Mouse (Mus musculus) heart, postnatal 36 days (tissue): ENCODE data around the gene Aven. TPM values are rescaled to one million over a fixed set of nuclear protein-coding genes. Genes with fewer than 3 reads are reported as not detected.
"Not testable (repeated sequence)": the region's sequence is repeated elsewhere in the genome, so short reads cannot be mapped to it uniquely, and the experiment has no call there.

ENCODE experiments used
- DNase-seq, 2 experiments: peaks; one replicate each; pipeline ENCODE4 v3.0.0; 2021 to 2022
- intact Hi-C: fragments of 180-260 bp; cut with DNase I; formaldehyde crosslinking; loops from one replicate; pipeline ENCODE4 v1.15.1; 2025
- total RNA-seq, 2 experiments: library from RNA; stranded (reverse); gene quantifications; 2 replicates each; pipeline ENCODE4 v1.2.3; 2021

Gene Aven
- total RNA-seq = 10 to 100 TPM; 16.5 to 20.6 TPM

DNA sequence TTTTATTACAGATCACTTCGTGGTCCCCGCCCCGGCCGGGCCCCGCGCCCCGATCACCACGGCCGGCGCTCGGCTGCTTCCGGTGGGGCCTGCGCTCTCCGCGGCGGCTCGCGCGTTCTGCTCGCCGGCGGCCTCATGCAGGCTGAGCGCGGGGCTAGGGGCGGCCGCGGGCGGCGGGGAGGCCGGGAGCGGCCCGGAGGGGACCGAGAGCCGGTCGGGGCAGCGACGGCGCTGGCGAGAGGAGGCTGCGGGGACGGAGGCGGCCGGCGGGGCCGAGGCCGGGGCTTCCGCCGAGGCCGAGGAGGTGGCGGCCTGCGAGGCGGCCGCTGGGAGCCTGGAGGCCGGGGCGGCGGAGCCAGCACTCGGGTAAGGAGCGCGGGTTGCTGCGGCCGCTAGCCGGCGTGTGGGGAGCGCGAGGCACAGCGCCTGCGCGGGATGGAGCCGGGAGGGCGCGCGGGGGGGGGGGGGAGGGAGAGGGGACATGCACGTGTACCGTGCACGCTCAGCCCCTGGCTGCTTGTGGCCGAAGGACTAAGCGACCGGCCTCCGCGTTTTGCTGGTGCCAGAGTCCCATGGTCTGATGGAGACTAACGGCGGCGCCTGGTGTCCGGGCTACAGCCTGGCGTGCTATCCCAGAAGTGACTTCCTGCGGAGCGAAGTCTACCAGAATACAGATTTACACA, at the start of gene Aven:
Aven (plus strand) TSS at position 109 of the 683 bp plus-strand sequence.
- peak; percentile 86 to 94 for DNase-seq
- intact Hi-C loops = no loop called here

DNA sequence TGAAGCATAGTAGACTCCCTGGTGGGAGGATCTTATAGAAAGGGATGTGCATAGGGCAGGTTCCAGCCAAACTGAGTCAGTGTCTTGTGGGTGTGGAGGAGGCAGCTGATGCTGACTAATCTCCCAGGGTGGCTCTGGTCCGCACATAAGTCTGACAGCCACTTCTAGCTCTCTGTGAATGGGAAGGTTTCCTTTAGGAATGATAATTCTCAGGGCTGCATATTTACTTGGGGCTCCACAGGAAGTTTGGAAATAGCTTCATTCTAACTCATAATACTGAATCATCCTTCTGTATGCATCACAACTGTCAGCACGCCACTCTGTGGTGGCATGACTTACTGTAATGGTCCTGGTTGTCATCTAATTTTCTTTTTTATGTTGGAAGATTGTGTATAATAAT, 49.3 kb upstream of the Aven start:
- no peak for DNase-seq
- intact Hi-C loops = no loop called here

DNA sequence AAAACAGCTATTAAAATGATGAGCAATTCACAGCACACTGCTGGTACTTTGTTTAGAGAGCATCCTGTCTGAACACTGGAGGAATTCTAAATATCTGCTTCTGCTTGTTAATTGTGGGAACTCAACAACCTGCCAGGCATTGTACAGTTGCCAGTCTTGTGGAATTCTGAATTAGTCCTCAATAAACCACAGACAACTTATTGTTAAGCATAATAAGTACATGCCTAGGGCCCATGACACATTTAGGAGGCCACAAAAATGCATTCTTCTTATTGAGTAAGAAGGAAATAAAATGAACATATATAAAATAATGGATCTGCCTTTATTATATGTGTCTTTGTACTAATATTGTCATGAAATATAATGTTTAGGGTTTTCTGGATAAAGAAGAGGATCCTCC, 47.3 kb upstream of the Aven start:
- intact Hi-C loops = loop anchor here (5.0 kb wide), 1 partner anchor 37 kb away; the partner anchor contains the start of gene Chrm5
- DNase-seq = no peak

DNA sequence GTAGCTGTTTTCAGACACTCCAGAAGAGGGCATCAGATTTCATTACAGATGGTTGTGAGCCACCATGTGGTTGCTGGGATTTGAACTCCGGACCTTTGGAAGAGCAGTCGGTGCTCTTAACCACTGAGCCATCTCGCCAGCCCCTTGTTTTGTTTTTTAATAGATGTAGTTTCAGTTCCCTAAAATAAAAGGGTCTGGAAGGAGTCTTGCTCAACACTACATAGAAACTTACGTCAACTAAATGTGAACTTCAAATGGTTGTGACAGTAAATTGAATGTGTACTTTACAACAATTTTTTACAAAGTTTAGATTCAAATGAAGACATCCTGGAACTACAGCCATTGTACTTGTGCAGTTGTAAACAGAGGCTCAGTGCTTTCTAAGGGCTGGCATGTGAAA, 44.7 kb upstream of the Aven start:
- intact Hi-C loops = loop anchor here (5.0 kb wide), 1 partner anchor 34 kb away; the partner anchor contains the start of gene Chrm5
- not testable (repeated sequence) for DNase-seq

DNA sequence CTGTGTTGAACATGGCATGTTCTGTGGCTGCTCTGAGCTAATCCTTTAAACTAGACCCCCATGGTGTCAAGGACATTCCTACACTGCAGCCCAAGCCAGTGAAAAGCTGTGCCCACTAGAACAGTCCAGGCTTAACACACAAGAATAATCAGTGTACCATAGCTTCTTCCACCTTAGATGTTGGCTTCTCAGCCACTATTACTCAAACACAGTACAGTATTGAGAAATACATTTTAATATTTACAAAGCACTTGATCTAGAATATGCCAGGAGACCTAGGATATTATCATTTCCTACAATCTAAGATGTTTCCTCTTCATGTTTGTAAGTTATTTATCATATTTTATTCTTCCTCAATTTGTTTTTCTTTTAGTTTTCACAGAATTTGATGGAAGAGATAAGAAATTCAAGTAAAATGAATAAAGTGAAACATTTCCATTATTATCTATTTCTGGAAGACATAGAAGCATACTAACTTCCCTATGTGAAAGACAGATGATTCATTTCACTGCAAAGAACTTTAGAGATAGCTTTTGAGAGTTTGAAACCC, 44.2 kb upstream of the Aven start:
- intact Hi-C loops = loop anchor here (1.0 to 5.0 kb wide), 2 partner anchors 34 to 70 kb away; partner anchors contain the start of gene Chrm5

DNA sequence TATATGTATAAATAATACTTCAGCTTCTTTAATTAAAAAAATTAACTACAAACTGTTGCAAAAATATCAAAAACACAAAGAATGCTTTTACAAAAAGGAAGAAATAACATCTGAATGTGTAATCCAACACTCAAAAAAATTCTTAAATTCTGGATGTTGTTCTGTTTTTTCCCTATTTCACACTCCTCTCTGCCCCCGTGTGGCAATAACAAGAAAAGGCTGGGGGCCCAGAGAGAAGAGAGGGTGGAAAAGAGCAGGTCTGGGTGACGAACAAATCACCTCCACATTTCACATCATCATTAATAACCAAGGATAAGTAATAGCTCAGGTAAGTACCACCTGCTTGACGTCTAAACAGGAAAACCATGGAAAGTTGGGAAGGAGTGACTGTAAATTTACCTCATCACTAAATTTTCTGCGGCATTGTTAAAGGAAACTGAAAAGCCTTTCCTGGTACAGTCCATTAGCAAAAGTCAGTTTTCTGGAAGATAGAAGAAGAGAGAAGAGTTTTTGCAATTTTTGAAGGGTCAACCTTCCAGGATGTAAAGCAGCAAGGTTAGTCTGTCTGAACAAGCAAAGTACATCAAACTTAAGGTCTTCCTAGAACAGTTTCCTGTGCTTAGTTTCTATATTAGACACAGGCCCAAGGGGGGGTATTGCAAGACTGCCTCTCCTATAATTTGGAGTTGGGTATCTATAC, 43.0 kb upstream of the Aven start:
- peak in 1 of 2 experiments; percentile 16 for DNase-seq
- intact Hi-C loops = loop anchor here (1.0 to 5.0 kb wide), 2 partner anchors 33 to 71 kb away; partner anchors contain the start of gene Chrm5

More for the DNA sequence above, 44.2 kb upstream of the Aven start:
- no peak for DNase-seq

DNA sequence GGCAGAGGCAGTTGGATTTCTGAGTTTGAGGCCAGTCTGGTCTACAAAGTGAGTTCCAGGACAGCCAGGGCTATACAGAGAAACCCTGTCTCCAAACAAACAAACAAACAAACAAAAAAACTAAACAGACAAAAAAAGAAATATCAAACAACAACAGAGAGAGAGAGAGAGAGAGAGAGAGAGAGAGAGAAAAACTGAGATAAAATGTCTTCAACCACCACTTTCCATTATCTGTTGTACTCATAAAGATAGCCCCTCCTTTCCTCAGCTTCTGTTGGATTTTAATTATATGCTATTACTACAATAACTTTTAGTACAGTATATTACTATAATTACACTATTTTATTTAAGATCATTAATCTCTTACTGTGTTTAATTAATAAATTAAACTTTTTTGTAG, 40.3 kb upstream of the Aven start:
- intact Hi-C loops, DNase-seq: not testable (repeated sequence)

DNA sequence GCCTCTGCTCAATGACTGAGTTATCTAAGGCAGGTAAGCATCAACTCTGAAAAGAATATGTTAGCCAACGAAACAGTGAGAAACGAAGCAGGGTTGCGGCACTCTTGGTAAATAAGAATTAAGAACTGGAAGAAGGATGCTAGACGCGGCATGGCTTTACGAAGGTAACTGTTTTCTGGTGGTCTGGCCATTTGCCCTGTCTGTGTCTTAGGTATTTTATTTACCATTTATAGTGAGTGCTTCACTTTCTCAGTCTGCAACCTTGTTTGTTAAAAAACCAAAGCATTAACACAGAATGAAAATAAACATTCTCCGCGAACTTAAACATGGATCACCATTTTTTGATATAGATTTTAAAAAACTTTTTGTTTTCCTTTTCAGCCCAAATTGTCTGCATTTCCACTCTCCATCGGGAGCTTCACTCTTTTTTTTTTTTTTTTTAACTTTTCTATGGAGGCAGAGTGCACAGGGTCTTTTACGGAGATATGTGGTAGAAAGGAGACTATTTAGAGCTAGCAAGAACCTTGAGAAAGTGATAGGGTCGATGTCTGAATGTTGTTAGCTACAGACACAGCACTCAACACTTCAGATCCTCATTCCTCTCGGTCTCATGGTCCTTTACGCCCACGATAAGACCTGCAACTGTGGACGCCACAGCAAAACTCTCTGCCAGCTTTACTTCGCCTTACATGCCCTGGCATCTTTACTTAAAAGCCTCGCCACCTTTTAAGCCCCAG, 38.5 kb upstream of the Aven start:
- intact Hi-C loops = loop anchor here (2.0 kb wide), 4 partner anchors 37 to 191 kb away; partner anchors contain the start of genes Emc4 and Katnbl1
- no peak for DNase-seq

DNA sequence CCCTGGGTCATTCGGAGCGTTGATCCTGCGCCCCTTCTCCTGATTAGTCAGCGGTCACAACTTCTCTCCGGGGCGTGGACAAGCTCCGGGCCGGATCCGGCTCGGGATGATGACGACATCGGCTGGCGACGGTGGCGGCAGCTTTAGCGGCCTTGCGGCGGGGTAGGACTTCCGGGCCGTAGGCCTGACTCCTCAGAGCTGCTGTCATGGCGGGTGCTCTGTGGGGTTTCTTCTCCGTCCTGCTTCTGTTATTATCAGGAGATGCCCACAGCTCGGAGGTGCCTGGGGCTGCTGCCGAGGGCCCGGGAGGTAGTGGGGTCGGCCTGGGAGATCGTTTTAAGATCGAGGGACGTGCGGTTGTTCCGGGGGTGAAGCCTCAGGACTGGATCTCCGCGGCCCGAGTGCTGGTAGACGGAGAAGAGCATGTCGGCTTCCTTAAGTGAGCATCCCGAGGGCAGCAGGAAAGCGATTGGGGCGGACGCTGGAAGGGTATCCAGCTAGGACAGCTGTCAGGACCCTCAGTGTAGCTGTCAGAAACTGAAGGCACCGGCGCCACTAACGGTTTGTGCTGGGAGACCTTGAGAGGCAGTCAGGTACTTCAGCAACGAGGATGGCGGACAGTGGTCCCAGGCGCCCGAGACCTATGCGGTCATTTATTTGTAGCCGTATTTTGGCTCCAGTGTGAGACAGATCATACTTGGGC, 37.8 kb upstream of the Aven start, which contains the start of gene Emc7:
Emc7 (plus strand) TSS at position 136 of the 703 bp plus-strand sequence.
- DNase-seq = peak; percentile 98 to 99

DNA sequence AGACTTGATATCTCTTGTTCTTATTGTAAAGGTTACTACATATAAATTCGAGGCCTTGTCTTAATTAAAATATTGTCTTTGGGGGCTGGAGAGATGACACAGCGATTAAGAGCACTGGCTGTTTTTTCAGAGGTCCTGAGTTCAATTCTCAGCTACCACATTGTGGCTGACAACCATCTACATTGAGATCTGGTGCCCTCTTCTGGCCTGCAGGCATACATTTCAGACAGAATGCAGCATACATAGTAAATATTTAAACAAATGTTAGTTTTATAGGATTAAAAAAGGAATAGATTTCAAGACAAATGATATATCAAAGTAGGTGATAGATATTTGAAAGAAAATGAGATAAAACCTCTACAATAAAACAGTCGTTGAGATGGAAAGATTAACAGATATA, 32.2 kb upstream of the Aven start:
- no peak for DNase-seq
- intact Hi-C loops = no loop called here

More for the DNA sequence above, 37.8 kb upstream of the Aven start, which contains the start of gene Emc7:
- intact Hi-C loops = loop anchor here (2.0 kb wide), 4 partner anchors 36 to 192 kb away; partner anchors contain the start of genes Emc4 and Katnbl1

DNA sequence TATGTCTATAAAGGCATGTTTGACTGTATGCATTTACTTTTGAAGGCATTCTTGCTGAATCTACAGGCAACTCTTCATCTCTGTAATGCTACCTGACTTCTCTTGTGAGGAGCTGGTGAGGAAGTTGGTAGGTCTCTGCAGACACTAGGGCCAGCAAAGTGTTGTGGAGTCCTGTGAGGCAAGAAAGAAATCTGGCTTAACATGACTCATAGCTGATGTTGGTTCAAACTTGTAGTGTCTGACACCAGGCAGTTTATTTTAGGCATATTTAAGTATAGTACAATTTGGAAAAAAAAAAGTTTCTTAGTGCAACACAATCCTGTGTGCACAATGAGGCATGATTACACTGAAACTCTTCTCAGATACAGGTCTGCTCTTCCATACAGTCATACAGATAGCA, 23.2 kb upstream of the Aven start:
- intact Hi-C loops = no loop called here
- DNase-seq = no peak

DNA sequence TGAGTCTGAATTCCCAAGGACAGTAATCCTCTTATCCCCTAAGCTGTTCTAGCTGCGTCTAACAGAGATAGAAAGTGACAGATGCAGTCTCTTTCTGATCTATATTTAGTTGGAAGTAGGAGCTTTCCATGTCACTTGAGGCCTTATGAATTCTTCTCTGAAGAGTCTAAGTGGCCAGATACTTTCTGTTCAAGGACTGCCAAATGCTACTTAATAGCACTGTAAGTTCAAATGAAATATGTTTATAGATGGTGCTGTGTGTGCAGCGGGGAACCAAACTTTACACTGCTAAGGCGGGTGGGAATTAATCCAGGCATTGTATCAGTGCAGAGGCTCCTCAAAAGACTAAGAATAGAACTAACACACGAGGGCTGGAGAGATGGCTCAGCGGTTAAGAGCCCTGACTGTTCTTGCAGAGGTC, 21.8 kb upstream of the Aven start:
- no peak for DNase-seq
- intact Hi-C loops = no loop called here

DNA sequence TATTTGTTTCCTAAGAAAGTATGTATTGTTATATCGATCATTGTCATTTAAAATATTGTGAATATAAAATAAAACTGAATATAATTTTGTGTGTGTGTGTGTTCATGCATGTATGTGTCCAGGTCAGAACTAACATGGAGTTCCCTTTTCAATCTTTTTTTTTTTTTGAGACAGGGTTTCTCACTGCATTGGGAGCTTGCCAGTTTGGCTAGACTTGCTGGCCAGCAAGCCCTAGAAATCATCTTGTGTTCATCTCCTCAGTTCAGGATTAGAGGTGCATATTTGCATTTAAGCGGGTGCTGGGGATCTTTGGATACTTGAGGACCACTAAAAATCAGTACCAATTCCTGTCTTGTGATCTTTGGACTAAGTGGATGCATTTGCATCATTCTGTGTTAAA, 20.7 kb upstream of the Aven start:
- no peak for DNase-seq
- intact Hi-C loops = no loop called here

DNA sequence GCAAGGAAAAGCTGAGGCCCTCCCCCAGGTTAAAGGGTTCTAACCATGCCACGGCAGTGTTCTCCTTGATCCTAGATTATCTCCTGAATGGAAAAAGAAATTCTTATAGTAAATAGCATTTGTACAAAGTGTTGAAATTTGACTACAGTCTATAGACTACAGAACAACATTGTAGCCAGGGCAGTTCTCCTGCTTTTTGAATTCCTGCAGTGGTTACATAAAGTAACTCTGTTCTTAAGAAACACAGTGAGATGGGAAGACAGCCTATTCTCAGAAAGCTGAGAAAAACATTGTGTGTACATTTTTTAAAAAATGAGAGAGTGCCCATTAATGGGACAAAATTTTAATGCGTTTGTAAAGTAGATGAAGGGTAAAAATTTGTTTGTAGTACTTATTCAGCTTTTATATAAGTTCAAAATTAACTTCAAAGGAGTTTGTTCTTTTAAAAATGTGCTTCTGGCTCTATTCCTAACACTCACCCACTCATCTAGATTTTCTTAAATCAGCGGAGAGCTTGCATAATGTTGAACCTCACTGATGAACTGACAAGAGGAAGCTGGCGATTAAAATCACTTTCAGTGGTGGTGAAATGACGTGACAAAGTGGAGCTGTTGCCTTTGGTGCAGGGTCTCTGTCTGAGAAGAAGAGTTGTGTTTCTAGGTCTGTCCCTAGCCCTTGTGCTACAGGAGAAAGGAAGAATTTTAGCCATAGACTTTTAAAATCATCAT, 17.6 kb upstream of the Aven start:
- intact Hi-C loops = no loop called here
- no peak for DNase-seq

DNA sequence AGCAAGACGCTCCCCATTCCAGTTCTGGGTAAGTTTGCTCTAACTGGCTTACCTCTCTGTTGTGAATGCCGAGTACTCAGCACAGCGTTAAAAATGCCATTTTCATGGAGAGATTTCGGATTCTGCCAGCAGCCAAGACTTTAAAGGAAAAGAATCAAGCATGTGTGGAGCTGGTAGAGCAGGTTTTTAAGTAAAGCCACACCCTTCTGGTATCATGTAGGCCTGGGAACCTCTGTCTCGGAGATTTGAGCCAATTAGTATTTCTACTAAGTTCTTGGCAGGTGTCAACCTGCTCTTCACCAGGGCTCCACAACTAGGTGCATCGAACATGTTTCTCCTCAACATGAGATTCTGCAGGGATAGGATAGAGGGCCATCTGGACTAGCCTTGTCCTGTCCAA, 16.2 kb upstream of the Aven start:
- intact Hi-C loops = no loop called here
- no peak for DNase-seq

DNA sequence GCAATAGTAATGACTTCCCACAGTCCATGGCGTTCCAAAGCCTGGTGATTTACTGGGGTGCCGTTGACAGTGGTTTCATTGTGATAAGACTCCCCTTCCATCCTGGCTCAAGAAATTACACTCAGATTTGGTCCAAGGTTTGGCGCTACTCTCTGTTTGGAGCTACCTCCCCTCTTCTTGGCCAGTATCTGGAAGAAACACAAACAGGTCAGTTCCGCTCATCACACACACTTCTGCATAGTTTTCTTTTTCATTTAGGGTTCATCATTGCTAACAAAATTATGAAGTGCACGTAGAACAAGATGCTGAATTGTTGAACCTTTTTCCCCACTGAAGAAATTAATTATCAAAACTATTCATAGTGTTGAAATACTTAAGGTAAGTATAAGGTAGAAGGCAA, 12.1 kb upstream of the Aven start, which contains the start of gene Chrm5:
Chrm5 (minus strand) TSS at position 101 of the 400 bp plus-strand sequence.
- intact Hi-C loops = loop anchor here (5.0 kb wide), 2 partner anchors 33 to 283 kb away; no protein-coding TSS in a partner anchor
- no peak for DNase-seq

DNA sequence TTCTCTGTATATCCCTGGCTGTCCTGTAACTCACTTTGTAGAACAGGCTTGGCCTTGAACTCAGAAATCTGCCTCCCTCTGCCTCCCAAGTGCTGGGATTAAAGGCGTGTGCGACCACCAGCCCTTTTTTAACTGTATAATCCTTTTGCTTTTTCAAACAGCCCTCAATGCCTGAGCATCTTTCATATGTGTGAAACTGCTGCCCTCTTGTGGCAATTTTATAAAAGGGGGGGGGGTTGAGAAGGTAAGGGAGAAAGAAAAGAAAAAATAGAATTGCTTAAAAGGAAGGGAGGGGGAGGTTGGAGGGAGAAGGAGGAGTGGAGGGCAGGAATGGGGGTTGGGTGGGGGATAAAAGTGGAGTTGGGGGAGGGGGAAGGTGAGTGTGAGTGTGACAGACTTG, 11.2 kb upstream of the Aven start:
- no peak for DNase-seq
- intact Hi-C loops = loop anchor here (5.0 kb wide), 2 partner anchors 34 to 284 kb away; no protein-coding TSS in a partner anchor

DNA sequence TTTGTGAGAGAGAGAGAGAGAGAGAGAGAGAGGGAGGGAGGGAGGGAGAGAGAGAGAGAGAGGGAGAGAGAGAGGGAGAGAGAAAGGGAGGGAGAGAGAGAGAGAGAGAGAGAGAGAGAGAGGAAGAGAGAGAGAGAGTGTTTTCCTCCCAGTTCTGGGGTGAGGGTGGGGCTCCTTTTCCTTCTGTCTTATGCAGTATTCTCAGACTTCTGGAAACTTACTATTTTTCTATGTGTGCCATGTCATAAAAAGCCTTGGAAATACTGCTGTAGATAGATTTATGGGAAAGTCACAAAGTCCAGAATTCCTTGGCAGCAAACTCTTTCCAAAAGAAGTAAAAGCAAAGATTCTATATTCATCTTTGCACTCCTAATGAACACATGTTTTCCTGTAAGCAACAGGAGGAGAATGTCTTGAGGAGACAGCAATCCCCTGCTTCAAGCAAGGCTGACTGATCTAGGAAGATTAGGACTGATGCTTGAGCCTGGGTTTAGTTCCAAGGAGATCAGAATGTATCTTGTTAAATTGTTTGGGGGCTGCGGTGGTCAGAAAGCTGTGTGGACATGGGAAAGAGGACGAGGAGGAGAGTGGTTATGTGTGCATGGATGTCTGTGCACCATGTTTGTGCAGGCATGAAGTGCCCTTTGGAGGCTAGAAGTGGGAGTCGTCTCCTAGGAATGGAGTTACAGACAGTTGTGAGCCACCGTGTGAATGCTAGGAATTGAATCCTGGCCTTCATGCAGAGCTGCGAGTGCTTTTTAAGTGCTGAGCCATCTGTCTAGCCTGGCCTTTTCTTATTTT, 10.0 kb upstream of the Aven start:
- no peak for DNase-seq
- intact Hi-C loops = loop anchor here (1.0 to 5.0 kb wide), 4 partner anchors 35 to 285 kb away; partner anchors contain the start of genes Katnbl1 and Lpcat4
